Mouse (Mus musculus): ENCODE data around the gene Slc2a1.

DNA sequence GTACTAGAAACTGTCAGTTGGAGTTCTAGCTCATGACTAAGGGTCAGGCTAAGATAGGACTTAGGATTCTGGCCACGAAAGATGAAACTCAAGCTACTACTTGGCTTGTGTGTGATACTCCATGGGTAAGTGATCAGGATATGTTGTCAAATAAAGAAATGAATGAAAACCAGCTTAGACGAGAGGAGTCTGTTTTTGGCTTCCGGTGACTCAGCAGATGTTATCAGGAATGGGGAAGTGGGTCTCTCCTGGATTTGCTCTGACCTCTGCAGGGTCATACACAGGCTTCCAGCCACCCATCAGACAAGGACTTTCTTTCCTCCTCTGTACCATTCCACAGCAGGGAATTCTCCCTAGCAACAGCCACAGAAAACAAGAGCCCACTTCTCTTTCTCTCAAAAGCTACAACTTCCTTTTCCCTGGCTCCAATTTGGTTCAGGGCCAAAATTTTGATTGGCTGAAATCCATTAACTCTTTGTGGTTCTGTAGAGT is 25.7 kb upstream of the Slc2a1 start:
- TF ChIP-seq GATA1 (IDR thresholded peaks at IDR 0.05; ENCODE audit: low read length) (no peak), TAL1 (IDR thresholded peaks at IDR 0.05; ENCODE audit: low read length) (no peak)
